Mouse (Mus musculus): ENCODE measurements around the gene Trpc1.
A peak's percentile ranks its signal among the peaks of the same experiment; 100 is the strongest.

The Trpc1 gene

DNA sequence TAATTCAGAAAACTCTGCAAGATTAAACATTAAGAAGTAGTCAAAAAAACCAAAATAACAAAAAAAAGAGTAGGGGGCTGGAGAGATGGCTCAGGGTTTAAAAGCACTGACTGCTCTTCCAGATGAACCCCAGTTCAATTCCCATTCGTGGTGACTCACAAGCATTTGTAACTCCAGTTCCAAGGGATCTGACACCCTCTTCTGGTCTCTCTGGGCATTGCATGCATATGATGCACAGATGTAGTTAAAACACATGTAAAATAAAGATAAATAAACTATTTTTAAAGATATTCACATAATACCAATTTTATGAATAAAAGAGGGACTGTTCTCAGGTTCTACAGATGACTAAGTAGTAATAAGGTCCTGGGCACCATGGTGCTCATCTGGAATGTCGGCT lies 52.4 kb downstream of the Trpc1 start:
- peak; percentile 74 for DNase-seq (ENCODE audit: low read depth, low spot score)

DNA sequence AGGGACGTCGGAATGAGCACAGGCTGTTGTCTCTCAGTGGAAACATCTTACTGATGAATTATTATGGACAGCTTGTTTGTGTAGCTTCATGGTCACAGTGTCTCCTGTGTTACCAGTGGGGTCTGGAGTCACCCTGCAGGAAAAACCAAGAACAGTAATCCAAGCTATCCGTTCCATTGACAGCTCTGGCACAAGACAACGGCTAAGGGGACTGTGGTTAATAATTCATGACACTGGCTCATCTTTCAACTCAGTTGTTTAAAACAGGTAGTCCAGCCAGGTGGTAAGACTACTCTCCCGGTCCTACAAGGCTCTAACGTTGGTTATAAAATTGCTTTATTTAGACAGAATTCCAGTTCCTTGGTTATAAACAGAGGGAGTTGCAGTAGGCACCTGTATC lies 53.6 kb downstream of the Trpc1 start:
- DNase-seq (ENCODE audit: low read depth, low spot score), result no peak

DNA sequence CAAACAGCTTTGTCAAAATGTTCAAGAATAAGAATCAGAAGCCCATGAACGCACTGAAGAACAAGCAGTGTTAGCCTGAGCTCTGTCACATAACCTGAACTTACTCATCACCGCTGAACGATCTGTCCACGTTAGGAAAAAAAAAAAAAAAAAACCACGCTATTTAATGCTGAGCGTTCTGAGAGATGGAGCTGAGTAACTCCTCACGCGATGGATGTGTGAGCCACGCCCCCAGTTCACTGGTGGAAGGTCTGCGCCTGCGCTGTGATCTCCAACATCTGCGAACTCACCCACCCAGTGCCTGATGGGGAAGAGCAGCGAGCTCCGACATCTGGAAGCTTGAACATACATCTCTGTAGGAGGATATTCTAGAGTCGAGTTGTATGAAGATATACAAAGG lies 55.2 kb downstream of the Trpc1 start:
- no peak for DNase-seq (ENCODE audit: low read depth, low spot score)

DNA sequence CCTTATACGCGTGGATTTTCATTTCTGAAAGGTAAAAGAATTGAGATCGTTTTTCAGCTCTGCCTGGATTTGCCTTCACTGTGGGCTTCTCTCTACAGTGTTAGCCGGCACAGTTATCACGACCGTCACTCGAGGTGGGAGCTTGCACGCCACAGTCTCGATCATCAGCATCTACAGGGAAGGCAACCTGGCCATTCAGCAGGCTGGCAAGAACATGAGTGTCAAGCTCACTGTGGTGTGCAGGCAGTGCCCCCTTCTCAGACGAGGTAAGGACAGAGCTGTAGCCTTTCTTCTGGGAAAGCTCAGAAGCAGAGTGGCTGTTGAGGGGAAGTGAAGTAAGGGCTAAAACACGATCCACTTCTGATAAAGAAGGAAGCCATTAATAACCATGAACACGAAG lies 55.6 kb downstream of the Trpc1 start:
- DNase-seq (ENCODE audit: low read depth, low spot score), result no peak

DNA sequence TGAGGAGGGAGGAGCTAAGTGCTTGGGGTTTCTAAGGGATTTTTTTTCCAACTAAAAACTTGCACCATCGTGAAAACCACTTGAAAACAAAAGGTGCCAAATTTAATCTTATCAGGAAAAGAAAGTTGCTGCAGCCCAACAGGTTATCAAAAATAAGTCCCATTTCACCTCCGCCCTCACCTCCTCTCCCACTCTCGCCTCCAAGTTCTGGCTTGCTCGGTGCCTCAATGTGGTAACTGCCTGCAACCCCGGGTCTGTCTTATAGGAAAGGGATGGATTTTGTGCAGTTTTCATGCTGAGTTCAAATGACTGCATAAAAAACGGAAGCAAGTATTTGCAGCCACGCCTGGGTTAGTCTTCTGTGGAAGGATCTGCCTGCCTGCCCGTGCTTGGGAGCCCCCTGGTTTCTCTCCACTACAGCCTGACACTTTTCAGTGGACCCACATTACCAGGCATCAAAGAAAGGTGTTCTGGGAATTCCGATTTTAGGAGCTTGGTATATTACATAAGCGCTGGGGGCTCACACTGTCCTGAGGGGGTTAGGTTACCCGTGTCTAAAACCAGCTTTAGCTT lies 56.6 kb downstream of the Trpc1 start:
- DNase-seq (ENCODE audit: low read depth, low spot score), result no peak

DNA sequence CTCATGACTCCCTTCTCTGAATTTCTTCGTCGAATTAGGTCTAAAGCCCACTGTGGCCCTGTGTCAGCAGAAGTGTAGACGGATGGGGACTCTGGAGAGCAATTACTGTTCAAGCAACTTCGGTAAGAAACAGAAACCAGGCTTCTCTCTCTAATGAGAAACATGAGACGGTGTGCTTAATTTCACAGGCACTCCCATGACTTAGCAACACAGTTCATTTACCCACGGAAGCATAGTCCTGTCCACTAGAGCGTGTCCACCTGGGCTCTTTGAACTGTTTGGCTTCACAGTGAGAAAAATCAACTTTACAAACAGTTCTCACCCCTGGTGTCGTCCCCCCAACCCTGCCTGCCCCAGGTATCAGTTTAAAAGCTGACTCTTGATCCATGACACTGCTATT lies 57.4 kb downstream of the Trpc1 start:
- DNase-seq (ENCODE audit: low read depth, low spot score), result no peak

DNA sequence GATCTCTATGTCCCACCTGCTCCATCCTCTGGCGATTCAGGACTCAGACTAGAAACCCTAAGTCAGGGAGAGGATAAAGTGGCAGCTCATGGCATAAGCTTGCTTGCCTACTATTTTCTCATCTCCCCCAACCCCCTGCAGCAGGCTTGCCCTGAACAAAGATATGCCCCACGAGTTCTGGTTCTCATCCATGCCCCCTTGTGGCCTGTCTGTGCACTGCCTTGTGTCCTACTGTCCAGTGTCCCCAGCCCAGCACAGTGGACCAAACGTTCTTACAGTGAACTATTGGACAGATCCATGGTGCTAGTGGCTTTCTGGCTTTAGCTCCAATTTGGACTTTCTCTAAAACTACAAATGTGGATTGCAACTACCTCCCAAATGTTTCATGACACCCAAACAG lies 62.1 kb downstream of the Trpc1 start:
- peak; percentile 55 for DNase-seq (ENCODE audit: low read depth, low spot score)

DNA sequence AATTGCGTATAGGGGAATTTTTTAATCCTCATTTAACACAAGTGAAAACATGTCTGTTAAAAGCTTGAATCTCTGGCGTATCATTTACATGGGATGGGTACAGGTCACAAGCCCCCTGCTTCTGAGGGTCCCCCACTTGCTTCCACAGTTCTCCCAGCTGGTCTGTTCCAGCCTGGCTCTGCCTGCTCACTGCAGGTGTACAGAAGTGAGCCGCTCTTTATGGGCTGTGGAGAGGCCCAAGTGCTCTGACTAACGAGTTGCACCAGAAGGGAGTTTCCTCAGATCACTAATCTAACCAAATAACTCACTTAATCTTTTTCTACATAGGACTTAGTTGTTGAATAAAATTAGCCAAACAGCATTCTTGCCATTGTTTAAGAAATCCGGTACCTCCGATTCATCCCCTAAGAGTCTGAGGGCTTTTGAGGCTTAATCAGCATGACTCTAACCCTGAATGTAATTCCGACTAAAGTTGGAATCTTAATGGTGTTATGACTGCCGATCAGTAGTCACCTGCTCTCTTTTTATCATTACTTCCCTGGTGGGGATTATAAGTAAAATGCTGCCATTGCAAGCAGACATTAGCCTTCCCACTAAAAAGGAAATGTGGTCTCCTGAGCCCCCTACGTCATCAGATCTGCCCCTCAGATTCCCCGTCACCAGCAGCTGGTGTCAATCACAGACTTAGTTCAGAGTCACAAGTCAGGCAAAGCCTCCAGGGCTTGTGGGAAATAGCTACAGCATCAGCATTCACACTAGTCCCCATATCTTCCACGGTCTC lies 64.3 kb downstream of the Trpc1 start:
- DNase-seq (ENCODE audit: low read depth, low spot score), result no peak

DNA sequence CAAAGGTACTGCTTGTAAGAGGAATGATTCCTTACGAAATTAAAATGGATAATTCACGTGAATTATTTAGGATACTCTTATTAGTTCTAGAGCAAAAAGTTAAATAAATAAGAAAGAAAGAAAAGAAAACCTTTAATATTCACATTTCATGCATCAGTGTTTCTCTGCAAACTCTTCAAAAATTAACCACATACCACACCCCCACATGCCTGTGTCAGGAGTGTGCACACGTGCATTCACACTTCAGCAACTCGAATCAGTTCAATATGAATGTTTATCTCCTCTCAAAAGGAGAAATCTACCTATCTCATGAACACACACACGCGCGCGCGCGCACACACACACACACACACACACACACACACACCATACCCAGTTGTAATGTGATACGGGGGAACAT lies 69.5 kb downstream of the Trpc1 start:
- DNase-seq (ENCODE audit: low read depth, low spot score), result no peak

DNA sequence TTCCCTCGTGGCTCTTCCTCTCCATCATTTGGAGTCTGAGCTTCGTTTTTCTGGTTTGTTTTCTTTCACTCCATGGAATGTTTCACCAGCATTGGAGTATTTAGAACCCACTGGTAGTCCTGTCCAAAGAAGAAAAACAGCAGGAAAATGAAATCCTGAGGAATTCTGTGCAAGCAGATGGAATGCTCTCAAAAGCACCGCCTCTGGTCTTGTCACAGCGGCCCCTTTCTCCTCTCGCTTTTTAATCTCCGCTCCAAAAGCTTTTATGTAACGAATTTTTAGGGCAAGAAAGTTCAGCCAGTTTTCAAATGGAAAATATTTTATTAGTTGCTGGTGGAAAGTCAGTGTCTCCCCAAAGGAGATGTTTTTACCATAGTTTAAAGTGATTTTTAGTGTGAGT lies 70.2 kb downstream of the Trpc1 start:
- no peak for DNase-seq (ENCODE audit: low read depth, low spot score)

DNA sequence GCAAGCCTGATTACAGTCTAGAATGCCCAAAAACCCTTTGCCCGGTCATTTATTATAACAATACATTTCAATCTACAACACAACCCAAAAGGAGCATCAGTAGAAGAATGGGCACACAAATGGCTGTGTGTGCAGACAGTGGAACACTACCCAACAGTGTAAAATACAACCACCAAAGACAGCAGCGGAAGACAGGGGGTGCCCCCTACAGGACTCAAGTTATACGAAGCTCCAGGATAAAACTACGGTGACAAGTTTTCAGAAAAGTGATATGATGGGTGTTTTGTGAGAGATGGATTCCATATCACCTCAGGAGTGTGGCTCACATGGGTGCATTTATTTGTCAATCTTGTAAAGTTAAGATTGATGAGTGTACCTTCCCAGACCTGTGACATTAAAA lies 74.2 kb downstream of the Trpc1 start:
- no peak for DNase-seq (ENCODE audit: low read depth, low spot score)

DNA sequence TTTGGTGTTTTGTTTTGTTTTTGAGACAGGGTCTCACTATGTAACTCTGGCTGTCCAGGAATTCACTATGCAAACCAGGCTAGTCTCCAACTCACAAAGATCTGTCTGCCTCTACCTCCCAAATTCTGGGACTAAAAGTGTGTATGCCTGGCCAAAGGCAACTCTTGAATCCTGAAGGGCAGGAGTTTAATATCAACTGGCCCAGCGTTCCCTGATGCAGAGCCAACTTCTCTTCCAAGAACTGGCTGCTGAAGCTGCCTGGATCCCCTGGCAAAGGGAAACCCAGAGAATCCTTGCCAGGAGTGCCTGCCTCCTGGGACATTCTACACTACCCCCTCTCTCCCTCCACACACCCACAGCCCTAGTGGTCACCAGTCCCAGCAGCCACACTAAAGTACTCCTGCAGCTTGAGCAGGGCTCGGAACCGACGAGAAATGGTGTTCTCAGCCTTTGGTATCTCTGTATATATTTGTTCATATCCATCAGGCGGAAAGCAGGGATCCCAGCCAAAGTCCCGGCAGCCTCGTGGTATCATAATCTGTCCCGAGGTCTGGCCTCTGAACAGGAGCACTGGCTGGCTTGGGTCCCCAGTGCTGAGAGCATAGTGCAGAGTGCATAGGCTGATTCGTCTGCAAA lies 75.0 kb downstream of the Trpc1 start:
- DNase-seq (ENCODE audit: low read depth, low spot score), result peak; percentile 23

DNA sequence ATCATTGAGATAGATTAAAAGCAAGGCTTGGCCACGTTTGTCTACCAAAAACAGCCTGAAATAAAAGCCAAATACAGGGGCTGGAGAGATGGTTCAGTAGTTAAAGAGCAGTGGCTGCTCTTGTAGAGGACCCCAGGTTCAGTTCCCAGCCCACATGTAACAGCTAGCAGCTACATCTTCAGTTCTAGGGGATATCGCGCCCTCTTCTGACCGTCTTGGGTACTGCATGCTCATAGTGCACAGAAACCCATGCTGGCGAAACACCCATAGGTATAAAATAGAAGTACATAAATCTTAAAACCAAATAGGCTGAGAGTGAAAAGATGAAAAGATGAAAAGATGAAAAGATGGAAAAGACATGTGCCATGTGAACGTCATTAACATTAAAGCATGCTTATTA lies 77.4 kb downstream of the Trpc1 start:
- peak; percentile 38 for DNase-seq (ENCODE audit: low read depth, low spot score)

DNA sequence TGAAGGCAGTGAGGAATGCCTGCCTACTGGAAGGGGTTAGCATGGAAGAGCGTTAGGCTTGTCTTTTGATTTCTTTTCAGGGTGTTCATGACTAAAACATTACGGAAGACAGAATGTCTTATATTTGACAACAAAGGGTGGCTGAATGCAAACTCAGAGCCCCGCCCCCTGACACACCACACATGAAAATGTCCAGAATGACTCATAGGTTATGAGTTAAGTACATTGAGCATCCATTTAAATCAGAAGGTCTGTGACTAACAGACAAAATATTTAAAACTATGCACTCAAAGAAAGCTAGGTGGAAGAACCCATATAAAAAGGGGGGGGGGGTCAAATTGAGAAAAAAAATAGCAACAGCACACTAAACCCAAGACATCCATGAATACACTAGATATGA lies 77.8 kb downstream of the Trpc1 start:
- DNase-seq (ENCODE audit: low read depth, low spot score), result peak; percentile 87

DNA sequence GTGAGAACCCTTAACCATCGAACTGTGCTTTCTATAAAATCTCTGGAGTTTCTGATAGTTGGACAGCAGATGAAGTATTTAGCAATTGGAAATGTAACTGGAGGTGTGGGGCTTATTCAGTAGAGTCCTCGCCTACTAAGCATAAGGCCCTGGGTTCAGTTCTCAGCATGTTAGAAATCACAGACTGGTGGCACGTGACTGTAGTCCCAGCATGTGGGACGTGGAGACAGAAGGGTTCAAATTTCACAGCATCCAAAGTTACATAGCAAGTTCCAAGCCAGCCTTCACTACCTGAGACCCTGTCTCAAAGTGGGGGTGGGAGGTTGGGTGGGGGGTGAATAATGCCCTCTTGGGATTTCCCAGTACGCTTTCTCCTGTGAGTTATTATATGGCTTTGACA lies 81.9 kb downstream of the Trpc1 start:
- DNase-seq (ENCODE audit: low read depth, low spot score), result no peak

DNA sequence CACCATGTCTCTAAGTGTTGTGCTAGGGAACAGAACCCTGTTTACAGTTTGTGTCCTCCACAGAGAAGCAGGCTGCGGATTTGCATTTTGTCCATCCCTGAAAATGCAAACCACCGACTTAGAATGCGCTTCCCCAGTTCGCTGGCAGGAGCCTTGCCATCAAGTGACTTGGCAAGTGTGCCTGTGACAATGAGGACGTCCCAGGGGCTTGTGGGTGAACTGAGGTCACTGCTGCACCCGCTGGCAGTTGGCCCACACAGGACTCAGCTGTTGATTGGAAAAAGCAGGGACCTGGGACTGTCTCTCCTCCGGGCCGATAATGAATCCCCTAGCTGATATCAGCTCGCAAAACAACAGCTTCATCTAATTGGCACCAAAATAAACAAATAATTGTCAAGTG lies 82.3 kb downstream of the Trpc1 start:
- DNase-seq (ENCODE audit: low read depth, low spot score), result no peak

DNA sequence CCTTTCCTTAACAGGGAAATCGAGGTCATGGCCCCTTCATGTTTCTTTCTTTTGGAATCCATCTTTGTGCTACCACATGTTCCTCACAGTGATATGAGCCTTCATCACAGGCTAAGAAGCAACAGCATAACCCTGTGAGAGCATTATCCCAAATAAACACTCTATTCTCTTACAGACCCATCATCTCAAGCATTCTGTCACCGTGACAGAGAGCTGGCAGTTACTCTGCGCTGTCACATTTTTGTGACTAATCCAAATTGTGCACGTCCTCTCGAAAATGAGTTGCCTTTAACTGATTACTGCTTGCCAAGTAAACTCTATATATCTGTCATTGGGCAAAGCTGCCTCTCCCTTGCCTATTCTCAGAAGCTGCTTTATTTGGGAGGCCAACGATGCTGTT lies 84.3 kb downstream of the Trpc1 start:
- no peak for DNase-seq (ENCODE audit: low read depth, low spot score)

DNA sequence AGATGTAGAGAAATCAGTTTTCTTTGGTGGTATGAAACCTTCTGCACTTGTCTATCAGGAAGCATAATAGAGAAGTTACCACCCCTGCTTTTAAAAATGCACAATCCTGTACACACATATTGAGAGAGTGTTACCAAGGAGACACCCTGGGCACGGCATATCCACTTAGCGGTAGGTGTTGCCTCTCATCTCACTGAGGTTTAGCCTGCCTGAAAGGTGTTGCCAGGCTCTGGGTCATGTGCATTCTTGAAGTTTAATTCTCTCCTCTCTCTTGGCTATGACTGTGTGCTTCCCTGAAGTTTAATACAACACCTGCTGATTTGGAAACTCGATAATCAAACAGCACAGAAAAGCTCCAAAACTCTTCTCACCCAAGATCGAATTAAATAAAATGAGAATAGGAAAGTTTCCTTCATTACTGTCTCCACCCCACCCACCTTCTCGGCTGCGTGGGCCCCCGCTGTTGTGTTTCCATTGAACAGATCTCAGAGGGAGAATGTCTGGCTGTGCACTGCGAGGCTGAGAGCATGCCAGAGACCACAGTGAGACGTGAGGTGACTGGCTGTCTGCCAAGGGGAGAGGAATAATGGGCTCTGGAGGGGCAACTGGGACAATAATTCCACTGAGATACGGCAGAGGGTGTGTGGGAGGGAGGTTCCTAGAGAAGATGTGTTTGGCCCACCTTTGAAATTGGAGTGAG lies 85.7 kb downstream of the Trpc1 start:
- no peak for DNase-seq (ENCODE audit: low read depth, low spot score)

DNA sequence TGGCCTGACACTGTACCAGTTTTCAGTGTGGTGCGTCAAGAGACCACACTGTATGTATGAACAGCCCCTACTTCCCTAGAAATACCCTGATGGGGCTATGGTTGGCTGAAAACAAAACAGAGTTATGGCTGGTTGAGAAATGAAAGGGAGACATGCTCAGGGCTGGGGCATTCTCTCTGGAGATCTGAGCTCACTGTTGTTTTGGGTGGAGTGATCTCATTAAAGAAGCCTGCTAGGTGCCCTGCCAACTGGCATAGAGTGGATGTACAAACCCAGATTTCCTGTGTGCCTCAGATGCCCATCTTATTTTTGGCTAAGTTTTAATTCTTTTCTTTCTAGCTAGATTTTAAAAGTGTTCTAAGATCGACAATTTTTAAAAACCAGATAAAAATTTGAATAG lies 92.2 kb downstream of the Trpc1 start:
- peak; percentile 39 for DNase-seq (ENCODE audit: low read depth, low spot score)

Measured in 3T3-L1 (cell line).